Mouse (Mus musculus) MEL (cell line): ENCODE data around the gene Med16. TPM values are rescaled to one million over a fixed set of nuclear protein-coding genes. Genes with fewer than 3 reads are reported as not detected.

Experiments used
- DNase-seq: peaks from one replicate; pipeline ENCODE4 v3.0.0; 2011; ENCODE audit warnings: low read depth, low spot score
- H3K27ac ChIP-seq: 2 replicates; pipeline ENCODE4 v1.5.1; 2012; ENCODE audit warnings: low read depth, mild to moderate bottlenecking, control low read depth, low read length, moderate library complexity; ENCODE audit not compliant: control insufficient read depth
- H3K27me3 ChIP-seq, 2 experiments: fragments of 150-350 bp in 1 of 2; sonication (generic) in 1 of 2; 2 replicates each; pipeline ENCODE4 v1.6.1; 2012; ENCODE audit warnings: low read length in 2 of 2, mild to moderate bottlenecking in 2 of 2, improper control_type of control experiment in 1 of 2, moderate library complexity in 1 of 2; ENCODE audit not compliant: insufficient read depth in 2 of 2, control insufficient read depth in 1 of 2
- H3K36me3 ChIP-seq, 2 experiments: 2 replicates each; pipeline ENCODE4 v1.6.1; 2012 to 2014; ENCODE audit warnings: low read length in 2 of 2, improper control_type of control experiment in 1 of 2, inconsistent platforms in 1 of 2, mild to moderate bottlenecking in 1 of 2; ENCODE audit not compliant: insufficient read depth in 2 of 2, control insufficient read depth in 1 of 2
- H3K4me1 ChIP-seq, 2 experiments: fragments of 150-350 bp in 1 of 2; sonication (generic) in 1 of 2; 2 replicates each; pipeline ENCODE4 v1.6.1; 2012; ENCODE audit warnings: low read length in 2 of 2, improper control_type of control experiment in 1 of 2, mild to moderate bottlenecking in 1 of 2; ENCODE audit not compliant: insufficient read depth in 2 of 2, control insufficient read depth in 1 of 2
- H3K4me3 ChIP-seq, 2 experiments: fragments of 150-350 bp in 1 of 2; sonication (generic) in 1 of 2; 2 replicates each; pipeline ENCODE4 v1.5.1; 2012; ENCODE audit warnings: low read depth in 2 of 2, low read length in 2 of 2, mild to moderate bottlenecking in 2 of 2, moderate library complexity in 2 of 2, control low read depth in 1 of 2, improper control_type of control experiment in 1 of 2; ENCODE audit not compliant: control insufficient read depth in 1 of 2, insufficient read depth in 1 of 2
- H3K79me2 ChIP-seq: 2 replicates; pipeline ENCODE4 v1.6.1; 2012; ENCODE audit warnings: mild to moderate bottlenecking, low read length, moderate library complexity; ENCODE audit not compliant: control insufficient read depth, poor library complexity, insufficient read depth
- H3K9ac ChIP-seq: 2 replicates; pipeline ENCODE4 v1.6.1; 2012; ENCODE audit warnings: low read depth, mild to moderate bottlenecking, control low read depth, low read length, moderate library complexity; ENCODE audit not compliant: control insufficient read depth, poor library complexity, severe bottlenecking
- H3K9me3 ChIP-seq: fragments of 150-350 bp; sonication (generic); replicated peaks from 2 replicates; pipeline ENCODE4 v1.6.1; 2012; ENCODE audit warnings: mild to moderate bottlenecking, low read length, improper control_type of control experiment, moderate library complexity; ENCODE audit not compliant: insufficient read depth
- BHLHE40 ChIP-seq: IDR thresholded peaks from 2 replicates; pipeline ENCODE4 v1.6.1; 2012; ENCODE audit warnings: low read depth, mild to moderate bottlenecking, inconsistent platforms, low read length, improper control_type of control experiment, borderline replicate concordance
- CHD1 ChIP-seq: IDR thresholded peaks from 2 replicates; pipeline ENCODE4 v1.6.1; 2012; ENCODE audit warnings: low read depth, mild to moderate bottlenecking, inconsistent platforms, low read length, improper control_type of control experiment
- CTCF ChIP-seq, 3 experiments: IDR thresholded peaks in 2 of 3; conservative IDR thresholded peaks in 1 of 3; 2 replicates each; pipeline ENCODE4 v1.5.1; 2011 to 2012; ENCODE audit warnings: low read length in 3 of 3, low read depth in 2 of 3, mild to moderate bottlenecking in 2 of 3, improper control_type of control experiment in 1 of 3, inconsistent platforms in 1 of 3, mixed read lengths in 1 of 3, moderate library complexity in 1 of 3; ENCODE audit not compliant: control insufficient read depth in 1 of 3, insufficient read depth in 1 of 3, poor library complexity in 1 of 3, severe bottlenecking in 1 of 3
- ETS1 ChIP-seq: IDR thresholded peaks from 2 replicates; pipeline ENCODE4 v1.6.1; 2012; ENCODE audit warnings: low read depth, mild to moderate bottlenecking, inconsistent platforms, low read length, improper control_type of control experiment, moderate library complexity
- HCFC1 ChIP-seq: IDR thresholded peaks from 2 replicates; pipeline ENCODE4 v1.6.1; 2012; ENCODE audit warnings: low read depth, mild to moderate bottlenecking, inconsistent platforms, low read length, improper control_type of control experiment, moderate library complexity
- JUND ChIP-seq: IDR thresholded peaks from 2 replicates; pipeline ENCODE4 v1.6.1; 2011; ENCODE audit warnings: low read depth, mild to moderate bottlenecking, improper control_type of control experiment, low read length
- MAX ChIP-seq: IDR thresholded peaks from 2 replicates; pipeline ENCODE4 v1.6.1; 2011; ENCODE audit warnings: low read length, improper control_type of control experiment
- MYB ChIP-seq: IDR thresholded peaks from 2 replicates; pipeline ENCODE4 v1.6.1; 2011; ENCODE audit warnings: mild to moderate bottlenecking, low read depth, low read length, improper control_type of control experiment
- MYC ChIP-seq: IDR thresholded peaks from 2 replicates; pipeline ENCODE4 v1.6.1; 2011; ENCODE audit warnings: low read depth, mild to moderate bottlenecking, low read length, improper control_type of control experiment, moderate library complexity
- NELFE ChIP-seq: IDR thresholded peaks from 2 replicates; pipeline ENCODE4 v1.6.1; 2011; ENCODE audit warnings: low read depth, low read length, improper control_type of control experiment
- NRF1 ChIP-seq: IDR thresholded peaks from 2 replicates; pipeline ENCODE4 v1.6.1; 2014; ENCODE audit warnings: low read depth, mild to moderate bottlenecking, inconsistent platforms, low read length, improper control_type of control experiment, moderate library complexity; ENCODE audit not compliant: poor library complexity, insufficient read depth, severe bottlenecking
- POLR2A ChIP-seq, 2 experiments: IDR thresholded peaks; 2 replicates each; pipeline ENCODE4 v1.6.1; 2011 to 2012; ENCODE audit warnings: low read length in 2 of 2, mild to moderate bottlenecking in 2 of 2, control low read depth in 1 of 2, improper control_type of control experiment in 1 of 2, low read depth in 1 of 2, moderate library complexity in 1 of 2; ENCODE audit not compliant: control insufficient read depth in 1 of 2, insufficient read depth in 1 of 2, poor library complexity in 1 of 2
- SIN3A ChIP-seq: IDR thresholded peaks from 2 replicates; pipeline ENCODE4 v1.6.1; 2012; ENCODE audit warnings: low read length, improper control_type of control experiment, inconsistent platforms
- SMC3 ChIP-seq: IDR thresholded peaks from 2 replicates; pipeline ENCODE4 v1.6.1; 2011; ENCODE audit warnings: low read depth, low read length, improper control_type of control experiment
- TAL1 ChIP-seq: IDR thresholded peaks from 2 replicates; pipeline ENCODE4 v1.6.1; 2012; ENCODE audit warnings: mild to moderate bottlenecking, inconsistent platforms, low read length, moderate library complexity, mixed read lengths
- TCF12 ChIP-seq: IDR thresholded peaks from 2 replicates; pipeline ENCODE4 v1.6.1; 2014; ENCODE audit warnings: low read depth, mild to moderate bottlenecking, inconsistent platforms, low read length, improper control_type of control experiment, moderate library complexity
- USF1 ChIP-seq: IDR thresholded peaks from 2 replicates; pipeline ENCODE4 v1.6.1; 2014; ENCODE audit warnings: low read depth, mild to moderate bottlenecking, inconsistent platforms, low read length, improper control_type of control experiment, moderate library complexity
- ZC3H11A ChIP-seq: IDR thresholded peaks from 2 replicates; pipeline ENCODE4 v1.6.1; 2012; ENCODE audit warnings: low read depth, mild to moderate bottlenecking, inconsistent platforms, low read length, improper control_type of control experiment
- ZMIZ1 ChIP-seq: IDR thresholded peaks from 2 replicates; pipeline ENCODE4 v1.6.1; 2012; ENCODE audit warnings: low read depth, mild to moderate bottlenecking, inconsistent platforms, low read length, improper control_type of control experiment, moderate library complexity
- ZNF384 ChIP-seq: IDR thresholded peaks from 2 replicates; pipeline ENCODE4 v1.6.1; 2012; ENCODE audit warnings: low read depth, mild to moderate bottlenecking, inconsistent platforms, low read length, improper control_type of control experiment
- polyA plus RNA-seq, 2 experiments: library from polyadenylated mRNA; stranded (reverse) in 1 of 2; unstranded in 1 of 2; fragments of >175 nt in 1 of 2; fragments of >200 nt in 1 of 2; gene quantifications; 2 replicates each; pipeline versions ENCODE4 v1.2.1 to v1.2.4; 2012; ENCODE audit warnings: low replicate concordance in 2 of 2, low read depth in 1 of 2; ENCODE audit not compliant: insufficient read length in 2 of 2, insufficient read depth in 1 of 2, missing spikeins in 1 of 2
- total RNA-seq: library from RNA; depleted of rRNA; stranded (reverse); fragments of 300-350 nt; gene quantifications from 2 replicates; pipeline ENCODE4 v1.2.3, GENCODE M21; 2012

Gene Med16
- total and polyA plus RNA-seq, 3 experiments, result 17.3 to 41.2 TPM; not detected in 1

DNA sequence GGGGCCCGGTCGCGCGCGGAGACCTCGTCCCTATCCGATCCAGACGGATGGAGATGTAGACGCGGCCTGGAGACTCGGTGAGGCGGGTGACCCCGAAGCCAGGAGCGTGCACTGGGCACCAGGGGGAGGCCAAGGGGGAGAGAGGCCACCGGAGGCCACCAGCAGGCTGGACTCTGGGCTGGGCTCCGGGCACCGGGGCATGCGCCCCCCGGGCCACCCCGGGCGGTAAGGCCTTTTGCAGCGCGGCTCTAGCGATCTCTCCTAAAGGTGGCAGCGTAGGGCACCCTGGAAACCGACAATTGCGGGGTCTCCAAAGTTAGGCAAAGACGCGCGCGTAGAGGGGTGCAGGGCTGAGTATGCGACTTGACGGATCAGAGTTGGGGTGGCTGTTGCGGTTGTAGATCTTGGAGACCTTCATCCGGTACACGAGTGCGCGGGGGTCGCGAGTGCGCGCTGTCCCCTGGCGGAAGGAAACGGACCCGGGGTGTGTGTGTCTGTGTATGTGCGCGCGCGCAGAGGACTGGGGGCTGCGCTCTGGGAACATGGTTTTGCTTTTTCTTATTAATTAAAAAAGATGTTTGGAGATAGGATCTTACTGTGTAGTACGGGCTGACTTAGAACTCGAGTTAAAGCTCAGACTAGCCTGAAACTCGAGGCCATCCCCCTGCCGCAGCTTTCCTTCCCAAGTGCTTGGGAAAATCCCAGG is 18.8 kb upstream of the Med16 start:
- Histone ChIP-seq H3K79me2 (peaks cover 9% of the 10 kb centered on the region), H3K9ac (peak overlapping the region; percentile 93), H3K36me3 (no peaks in the 10 kb centered on the region; a peak in 1 of 4 replicates), H3K27me3 (no peaks in the 10 kb centered on the region), H3K27ac (peak overlapping the region; percentile 68), H3K9me3 (no peaks in the 10 kb centered on the region), H3K4me3 (peak overlapping the region; percentile 79 to 90), H3K4me1 (peaks cover 0 to 6% of the 10 kb centered on the region in 2 experiments; a peak in 1 of 4 replicates)
- TF ChIP-seq HCFC1 (0 out of 2 replicates have a peak, but pooled peaks have one; percentile 17), ZMIZ1 (no peak), USF1 (no peak), TAL1 (no peak), JUND (no peak), SIN3A (0 out of 2 replicates have a peak, but pooled peaks have one; percentile 49), TCF12 (no peak), NELFE (peak; percentile 33), ZNF384 (no peak), CHD1 (no peak), MYB (no peak), POLR2A (IDR thresholded peaks at IDR 0.05; ENCODE audit: control insufficient read depth in 1 of 2, insufficient read depth in 1 of 2, low read depth in 1 of 2, low read length in 2 of 2, poor library complexity in 1 of 2) (peak in 1 of 2 experiments; percentile 18; a peak in 1 of 4 replicates), MYC (no peak), ETS1 (0 out of 2 replicates have a peak, but pooled peaks have one; percentile 14), ZC3H11A (no peak), CTCF (IDR thresholded peaks at IDR 0.05 in 2 of 3, conservative IDR thresholded peaks at IDR 0.05 in 1 of 3; ENCODE audit: control insufficient read depth in 1 of 3, insufficient read depth in 1 of 3, low read depth in 2 of 3, low read length in 3 of 3, poor library complexity in 1 of 3, severe bottlenecking in 1 of 3) (no peak; a peak in 1 of 6 replicates), SMC3 (no peak), BHLHE40 (no peak), NRF1 (peak; percentile 55), MAX (no peak)
- DNase-seq, result peak; percentile 80
